Mouse (Mus musculus): ENCODE data around the gene Crybg2. TPM values are rescaled to one million over a fixed set of nuclear protein-coding genes. Genes with fewer than 3 reads are reported as not detected.
A peak's percentile ranks its signal among the peaks of the same experiment; 100 is the strongest.

Crybg2 gene
- total RNA-seq, 2 experiments from 2014 or later = not detected

GRCm38 (mm10) chr4:134118126-134118800, 57.6 kb downstream of the Crybg2 start:
- no peak for DNase-seq
- intact Hi-C loops (cut with DNase I) = no loop called here

- DNase-seq = no peak
- intact Hi-C loops (cut with DNase I) = no loop called here
These were observed 58.4 kb downstream of the Crybg2 start for GRCm38 (mm10) chr4:134119042-134119441.

DNA sequence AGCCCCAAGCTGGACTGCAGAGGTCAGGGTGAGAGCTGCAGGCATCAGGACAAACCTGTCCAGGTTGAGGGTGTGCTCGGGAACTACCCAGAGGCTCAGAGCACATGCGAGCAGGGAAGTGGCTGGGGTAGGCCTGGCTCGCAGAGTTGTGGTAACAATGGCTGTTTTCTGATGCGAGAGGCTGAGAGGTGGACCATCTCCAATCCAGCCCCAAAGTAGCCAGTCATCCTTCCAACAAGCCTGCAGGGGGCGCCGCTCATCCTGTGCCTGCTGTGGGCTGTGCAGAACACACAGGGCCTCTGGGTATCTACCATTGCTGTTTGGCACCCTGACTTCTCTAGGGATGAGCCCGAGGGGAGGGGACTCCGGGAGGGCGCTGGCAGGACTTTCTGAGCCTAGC, 59.0 kb downstream of the Crybg2 start:
- no peak for DNase-seq
- intact Hi-C loops (cut with DNase I) = no loop called here

DNA sequence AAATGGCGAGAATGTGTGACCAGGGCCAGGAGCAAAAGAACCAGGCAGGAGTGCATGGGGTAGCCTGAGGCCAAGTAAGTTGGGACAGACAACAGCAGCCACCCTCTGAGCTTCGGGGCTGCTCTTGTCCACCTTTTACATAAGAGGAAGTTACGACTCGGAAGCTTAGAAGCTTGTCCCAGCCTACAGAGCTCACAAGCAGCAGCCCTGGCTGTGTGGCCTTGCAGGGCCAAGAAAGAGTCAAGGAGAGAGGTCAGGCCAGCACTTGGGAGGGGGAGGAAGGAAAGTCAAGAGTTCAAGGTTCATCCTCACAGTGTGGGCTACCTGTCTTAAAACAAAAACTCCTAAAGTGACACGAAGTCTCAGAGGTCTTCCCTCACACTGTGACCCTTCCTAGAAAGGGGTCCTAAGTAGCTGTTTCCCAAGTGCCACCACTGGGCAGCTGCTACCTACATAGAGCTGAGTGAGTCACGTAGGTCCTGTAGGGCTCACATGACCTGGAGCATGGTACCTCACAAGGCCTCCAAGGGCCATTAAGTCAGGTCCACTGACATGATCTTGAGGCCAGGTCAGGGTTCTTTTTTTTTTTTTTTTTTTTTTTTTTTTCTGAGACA, 59.7 kb downstream of the Crybg2 start:
- intact Hi-C loops (cut with DNase I) = no loop called here
- no peak for DNase-seq

DNA sequence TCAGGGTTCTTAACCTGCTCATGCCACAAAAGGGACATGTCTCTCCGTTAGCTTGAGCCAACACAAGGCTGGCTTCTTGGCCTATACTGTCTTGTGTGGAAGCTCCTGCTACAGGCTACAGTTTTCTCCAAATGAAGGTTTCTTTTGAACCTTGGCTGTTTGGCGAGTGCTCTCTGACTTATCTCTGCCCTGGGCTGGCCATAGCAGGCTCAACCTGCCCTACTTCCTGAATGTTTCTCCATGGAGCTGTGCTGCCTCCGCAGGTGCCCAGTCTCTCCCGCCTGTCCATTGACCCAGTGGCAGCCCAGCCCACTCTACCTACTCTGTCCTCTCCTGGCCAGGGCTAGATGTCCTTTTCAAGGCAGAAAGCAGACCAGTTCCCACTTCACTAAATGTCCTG, 60.3 kb downstream of the Crybg2 start:
- DNase-seq = no peak
- intact Hi-C loops (cut with DNase I) = no loop called here

- DNase-seq = no peak
These were observed 61.0 kb downstream of the Crybg2 start for GRCm38 (mm10) chr4:134121571-134121970.

DNA sequence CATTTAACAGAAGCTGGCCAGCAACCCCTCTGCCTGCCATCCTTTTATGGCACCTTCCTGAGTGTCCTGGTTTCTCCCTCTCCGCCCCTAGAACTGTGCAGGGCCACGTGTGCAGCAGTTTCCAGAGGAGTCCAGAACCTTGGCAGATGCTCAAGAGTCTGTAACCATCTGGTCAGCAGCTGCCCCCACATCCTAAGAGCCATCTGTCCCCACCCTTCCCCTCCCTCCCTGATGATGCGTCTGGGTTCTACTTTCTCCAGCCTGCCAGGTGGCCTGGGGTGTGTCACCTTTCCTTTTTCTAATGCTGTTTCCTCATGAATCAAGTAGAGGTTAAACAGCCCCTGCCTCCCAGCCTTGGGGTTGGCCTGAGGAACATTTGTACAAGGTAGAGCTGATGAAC, 61.7 kb downstream of the Crybg2 start:
- intact Hi-C loops (cut with DNase I) = no loop called here
- DNase-seq = peak; percentile 45 to 53

More at GRCm38 (mm10) chr4:134121571-134121970, 61.0 kb downstream of the Crybg2 start:
- intact Hi-C loops (cut with DNase I) = no loop called here

DNA sequence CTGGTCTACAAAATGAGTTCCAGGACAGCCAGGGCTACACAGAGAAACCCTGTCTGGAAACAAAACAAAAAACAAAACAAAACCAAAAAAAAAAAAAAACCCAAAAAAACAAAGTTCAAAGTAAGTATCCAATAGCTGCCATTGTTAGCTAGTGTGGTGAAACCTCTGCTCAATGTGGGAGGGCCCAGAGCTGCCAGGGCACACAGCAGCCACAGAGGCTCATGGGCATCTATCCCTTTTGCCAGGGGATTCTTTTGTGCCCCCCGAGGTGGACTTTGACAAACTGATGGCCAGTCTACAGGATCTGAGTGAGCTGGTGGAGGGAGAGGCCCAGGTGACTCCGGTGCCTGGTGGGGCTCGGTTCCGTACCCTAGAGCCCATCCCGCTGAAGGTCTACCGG, 62.5 kb downstream of the Crybg2 start:
- intact Hi-C loops (cut with DNase I) = loop anchor here (1.0 kb wide), 1 partner anchor 31 kb away; no protein-coding TSS in a partner anchor

GRCm38 (mm10) chr4:134123680-134124551, 63.3 kb downstream of the Crybg2 start:
- intact Hi-C loops (cut with DNase I) = loop anchor here (1.0 kb wide), 2 partner anchors 32 to 88 kb away; no protein-coding TSS in a partner anchor
- DNase-seq = peak; percentile 46 to 58

More for the DNA sequence above, 62.5 kb downstream of the Crybg2 start:
- DNase-seq = no peak

GRCm38 (mm10) chr4:134125383-134126060, 64.9 kb downstream of the Crybg2 start:
- DNase-seq = no peak
- intact Hi-C loops (cut with DNase I) = no loop called here

DNA sequence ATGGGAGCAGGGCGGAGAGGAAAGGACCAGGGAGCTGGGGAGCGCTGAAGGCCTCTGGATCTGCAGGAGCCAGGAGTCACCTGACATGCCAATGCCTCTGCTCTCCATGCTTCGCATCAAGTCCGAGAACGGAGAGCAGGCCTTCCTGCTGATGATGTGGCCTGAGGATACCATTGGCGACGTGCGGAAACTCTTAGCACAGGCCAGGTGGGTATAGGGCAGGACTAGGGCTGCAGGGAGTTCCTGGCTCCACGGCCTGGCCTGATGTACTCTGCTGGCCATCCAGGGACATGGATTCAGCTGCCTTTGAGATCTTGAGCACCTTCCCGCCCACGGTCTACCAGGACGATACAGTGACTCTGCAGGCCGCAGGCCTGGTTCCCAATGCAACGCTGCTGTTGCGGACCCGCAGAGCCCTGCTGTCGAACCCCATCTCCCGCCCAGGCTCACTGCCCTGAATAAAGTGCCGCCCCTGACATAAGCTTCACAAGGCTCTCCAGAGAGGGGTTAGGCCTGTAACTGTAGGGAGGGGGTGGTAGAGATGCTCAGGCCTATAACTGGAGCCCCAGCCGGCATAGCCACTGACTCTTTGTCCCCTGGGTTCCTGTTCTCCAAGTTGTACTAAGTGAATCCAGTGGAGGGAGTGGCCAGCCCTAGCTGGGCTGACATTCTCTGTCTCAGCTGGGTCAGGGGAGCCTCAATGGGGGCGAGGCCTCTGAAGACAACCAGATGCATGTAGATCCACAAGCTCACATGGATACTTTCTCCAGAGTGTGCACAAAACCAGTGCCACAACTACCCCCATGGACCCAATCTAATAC, 65.9 kb downstream of the Crybg2 start:
- intact Hi-C loops (cut with DNase I) = no loop called here
- DNase-seq = no peak

GRCm38 (mm10) chr4:134127121-134127455, 66.5 kb downstream of the Crybg2 start:
- intact Hi-C loops (cut with DNase I) = no loop called here
- DNase-seq = no peak

DNA sequence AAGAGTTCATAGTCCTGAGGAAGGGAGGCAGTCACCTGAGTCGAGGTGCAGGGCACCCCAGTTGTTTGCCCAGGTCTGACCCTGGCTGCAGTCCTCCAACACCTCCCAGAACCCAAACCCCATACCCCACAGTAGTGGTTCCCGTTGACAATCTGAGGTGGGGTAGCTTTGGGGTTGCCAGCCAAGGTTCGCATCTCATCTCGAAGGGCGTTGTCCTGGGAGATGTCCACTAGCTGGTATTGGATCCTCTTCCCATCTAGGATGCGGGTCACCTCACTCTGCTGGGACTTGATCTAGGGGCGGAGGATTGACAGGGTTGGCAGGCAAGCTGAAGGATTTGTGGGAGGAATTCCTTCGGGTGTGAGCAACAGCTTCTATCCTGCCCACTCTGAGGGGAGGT, 67.2 kb downstream of the Crybg2 start:
- intact Hi-C loops (cut with DNase I) = no loop called here
- no peak for DNase-seq

DNA sequence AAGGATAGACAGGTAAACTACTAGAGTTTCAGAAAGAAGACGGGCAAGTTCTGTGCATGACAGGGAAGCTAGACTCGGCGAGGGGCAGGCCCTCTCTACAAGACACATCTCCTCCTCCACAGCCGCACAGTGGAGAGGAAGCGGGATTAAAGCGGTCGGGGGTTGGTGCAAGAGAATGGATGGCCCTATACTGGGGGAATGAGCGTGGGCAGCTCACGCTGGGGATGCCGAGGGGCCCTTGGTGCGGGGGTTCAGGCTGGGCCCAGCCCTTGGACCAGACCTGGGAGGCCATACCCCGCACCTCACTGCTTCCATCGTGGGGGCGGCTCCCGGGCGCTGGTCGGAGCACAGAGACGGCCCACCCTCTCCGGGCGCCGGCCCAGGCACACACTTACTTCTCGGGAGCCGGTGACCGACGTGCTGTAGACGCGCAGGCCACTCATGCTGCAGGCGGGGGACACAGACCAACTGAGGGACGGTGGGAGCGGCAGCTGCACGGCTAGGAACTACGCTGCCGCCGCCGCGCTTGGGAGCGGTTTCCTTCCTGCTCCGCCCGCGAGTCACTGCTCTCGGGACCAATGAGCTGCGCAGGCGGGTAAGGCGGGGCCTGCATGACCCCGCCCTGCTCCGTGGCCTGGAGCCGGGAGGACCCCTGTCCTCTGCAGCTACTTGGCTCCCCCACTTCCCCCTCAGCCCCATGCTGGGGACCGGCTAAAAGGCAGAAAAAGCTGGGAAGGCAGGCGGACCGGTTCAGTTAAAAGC, 67.8 kb downstream of the Crybg2 start, which contains the start of gene Sh3bgrl3:
Gene Sh3bgrl3 (minus strand): TSS at position 569 of the 762 bp plus-strand sequence.
- intact Hi-C loops (cut with DNase I) = no loop called here
- DNase-seq = peak; percentile 91 to 92

DNA sequence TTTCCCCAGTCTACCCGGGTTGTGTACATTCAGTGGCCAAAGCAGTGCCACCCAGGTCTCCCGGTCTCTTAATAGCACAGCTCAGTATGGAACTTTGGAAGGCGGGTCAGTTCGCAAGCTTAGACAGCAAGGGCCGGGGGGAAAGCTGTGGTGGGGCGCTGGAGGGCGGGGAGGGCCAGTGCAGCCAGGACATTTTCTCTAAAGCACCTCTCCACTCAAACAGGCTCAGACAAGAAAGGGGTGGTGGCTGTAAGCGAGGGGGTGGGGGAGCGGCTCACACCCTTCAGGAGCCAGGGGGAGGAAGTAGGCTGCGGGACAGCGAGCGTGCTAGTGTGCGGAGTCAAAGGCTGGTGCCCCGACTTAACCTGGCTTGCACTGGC, 68.4 kb downstream of the Crybg2 start:
- intact Hi-C loops (cut with DNase I) = no loop called here
- no peak for DNase-seq

DNA sequence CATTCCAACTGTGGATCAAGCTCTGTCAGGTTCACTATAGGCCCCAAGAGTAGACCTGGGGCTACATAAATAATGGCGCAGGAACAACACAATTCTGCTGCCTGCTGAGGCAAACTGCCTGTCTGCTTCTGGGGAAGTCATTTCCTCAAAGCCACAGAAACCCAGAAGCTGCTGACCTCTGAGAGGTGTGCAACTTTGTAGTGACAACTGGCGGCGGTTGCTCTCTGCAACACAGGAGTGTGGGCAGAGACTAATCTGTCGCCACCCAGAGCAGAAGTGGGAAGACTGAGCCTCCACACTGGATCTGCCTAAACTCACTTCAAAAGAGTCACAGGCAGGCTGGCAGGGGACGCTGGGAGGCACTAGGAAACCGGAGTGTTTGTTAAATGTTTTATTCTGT, 68.9 kb downstream of the Crybg2 start:
- DNase-seq = no peak
- intact Hi-C loops (cut with DNase I) = no loop called here

DNA sequence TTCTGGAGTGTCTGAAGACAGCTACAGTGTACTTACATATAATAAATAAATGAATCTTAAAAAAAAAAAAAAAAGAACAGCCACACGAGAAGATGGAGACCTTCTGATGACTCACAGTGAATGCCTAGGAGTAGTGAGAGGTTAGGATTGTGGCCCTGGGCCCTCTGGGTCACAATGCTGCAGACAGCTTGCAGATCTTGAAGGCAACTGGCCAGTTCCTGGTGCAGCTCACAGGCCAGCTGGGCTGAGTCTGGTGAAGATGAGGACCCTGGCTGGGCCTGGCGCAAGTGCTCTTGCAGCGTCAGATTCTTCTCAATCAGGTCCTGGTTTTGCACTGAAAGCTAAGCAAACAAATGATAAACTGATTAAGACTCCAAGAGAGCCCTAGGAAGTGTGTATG, 71.5 kb downstream of the Crybg2 start:
- intact Hi-C loops (cut with DNase I) = no loop called here
- no peak for DNase-seq

- no peak for DNase-seq
- intact Hi-C loops (cut with DNase I) = no loop called here
These were observed 72.0 kb downstream of the Crybg2 start for GRCm38 (mm10) chr4:134132519-134133095.
